Mouse (Mus musculus) forebrain, embryonic 16.5 days (tissue): Measurements from ENCODE around the gene Diaph3. TPM values are rescaled to one million over a fixed set of nuclear protein-coding genes. Genes with fewer than 3 reads are reported as not detected.

ENCODE experiments used
- ATAC-seq: fragments of 200-750 bp; cut with Nextera tagmentation; 2 replicates; pipeline ENCODE4 v1.8.0; 2017; ENCODE audit warnings: mild to moderate bottlenecking, moderate library complexity
- H3K27ac ChIP-seq: fragments of 300-500 bp; sonication (generic); 2 replicates; pipeline ENCODE4 v1.5.1; 2014; ENCODE audit warnings: low read length, control low read depth
- H3K27me3 ChIP-seq: fragments of 300-500 bp; sonication (generic); replicated peaks from 2 replicates; pipeline ENCODE4 v1.6.1; 2014; ENCODE audit warnings: low read length; ENCODE audit not compliant: control insufficient read depth, insufficient read depth
- H3K36me3 ChIP-seq: fragments of 300-500 bp; sonication (generic); 2 replicates; pipeline ENCODE4 v1.6.1; 2014; ENCODE audit not compliant: control insufficient read depth, insufficient read depth
- H3K4me1 ChIP-seq: fragments of 300-500 bp; sonication (generic); replicated peaks from 2 replicates; pipeline ENCODE4 v1.6.1; 2014; ENCODE audit warnings: low read length; ENCODE audit not compliant: control insufficient read depth, insufficient read depth
- H3K4me2 ChIP-seq: fragments of 300-500 bp; sonication (generic); 2 replicates; pipeline ENCODE4 v1.6.1; 2014; ENCODE audit warnings: mild to moderate bottlenecking, low read length, control low read depth
- H3K4me3 ChIP-seq: fragments of 300-500 bp; sonication (generic); replicated peaks from 2 replicates; pipeline ENCODE4 v1.5.1; 2014; ENCODE audit warnings: mild to moderate bottlenecking, low read length, control low read depth
- H3K9ac ChIP-seq: fragments of 300-500 bp; sonication (generic); replicated peaks from 2 replicates; pipeline ENCODE4 v1.6.1; 2014; ENCODE audit warnings: low read depth, low read length, control low read depth
- H3K9me3 ChIP-seq: fragments of 300-500 bp; sonication (generic); 2 replicates; pipeline ENCODE4 v1.6.1; 2016; ENCODE audit warnings: low read length; ENCODE audit not compliant: control insufficient read depth
- WGBS: fragments of 180-500 bp; shearing (Covaris S2); extraction: QIAGEN DNeasy Blood & Tissue Kit; methylation state at CpG from one replicate; pipeline ENCODE4 v1.1.7; 2014; 5-methylcytosine and 5-hydroxymethylcytosine counted together
- polyA plus RNA-seq: library from polyadenylated mRNA; unstranded; fragments of >200 nt; fragmentation: Nextera tagmentation; extraction: Ambion mirVana; gene quantifications from 2 replicates; pipeline ENCODE4 v1.2.1, GENCODE M21; 2015

The Diaph3 gene
- polyA plus RNA-seq, 1 experiment from 2014 or later, result 5.0 TPM

DNA sequence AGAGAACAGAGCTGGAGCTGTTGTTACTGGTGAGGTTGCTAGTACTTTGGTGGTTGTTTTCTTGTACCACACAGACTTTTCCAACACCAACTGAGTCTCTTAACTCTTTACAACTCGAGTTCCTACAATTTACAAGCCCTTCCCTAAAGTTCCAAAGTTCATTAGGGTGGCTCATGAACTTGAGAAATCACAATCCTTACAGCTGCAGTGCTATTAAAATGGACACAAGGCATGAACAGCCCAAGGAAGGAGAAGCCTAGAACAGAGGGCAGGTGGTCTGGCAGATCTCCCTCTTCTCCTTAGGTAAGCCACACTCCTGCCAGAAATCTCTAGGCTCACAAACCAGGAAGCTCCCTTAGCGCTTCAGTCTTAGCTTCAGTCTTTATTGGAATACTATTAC, 303.4 kb downstream of the Diaph3 start:
- H3K27me3 ChIP-seq, result no peaks in the 10 kb centered on the region
- H3K4me3 ChIP-seq, result no peak overlapping the region
- H3K9ac ChIP-seq, result no peak overlapping the region
- H3K36me3 ChIP-seq, result no peaks in the 10 kb centered on the region
- 69% methylated on average over 2 of the region's 2 CpGs for WGBS
- no peak for ATAC-seq
- H3K27ac ChIP-seq, result no peak overlapping the region
- H3K4me2 ChIP-seq, result no peak overlapping the region
- H3K9me3 ChIP-seq, result no peaks in the 10 kb centered on the region
- peaks cover 3% of the 10 kb centered on the region for H3K4me1 ChIP-seq

GRCm38 (mm10) chr14:86834851-86835250, 306.2 kb downstream of the Diaph3 start:
- Histone ChIP-seq H3K36me3 (no peaks in the 10 kb centered on the region), H3K27ac (no peak overlapping the region), H3K9ac (no peak overlapping the region), H3K9me3 (no peaks in the 10 kb centered on the region), H3K4me1 (peaks cover 6% of the 10 kb centered on the region), H3K4me3 (no peak overlapping the region), H3K27me3 (no peaks in the 10 kb centered on the region), H3K4me2 (no peak overlapping the region)
- no peak for ATAC-seq
- WGBS, result 76% methylated on average over 2 of the region's 2 CpGs

DNA sequence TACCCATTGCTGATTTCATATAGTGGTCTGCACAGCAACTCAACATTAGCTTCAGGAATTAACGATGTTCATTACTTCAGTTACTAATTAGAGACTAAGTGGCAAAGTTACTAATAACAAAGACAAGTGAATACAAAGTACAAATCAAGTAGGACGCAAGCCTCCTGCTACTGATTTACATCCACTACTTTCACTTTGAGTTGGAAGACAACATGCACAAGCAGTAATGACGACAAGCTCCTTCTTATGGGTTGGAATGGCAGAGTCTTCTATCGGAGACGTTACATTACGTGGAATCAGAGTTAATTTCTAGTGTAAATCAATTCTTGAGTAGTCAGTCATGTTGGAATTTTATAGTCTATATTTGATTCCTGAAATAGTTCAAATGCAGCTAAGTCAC, 306.8 kb downstream of the Diaph3 start:
- 71% methylated on average over 6 of the region's 6 CpGs for WGBS
- no peak overlapping the region for H3K4me2 ChIP-seq
- no peak overlapping the region for H3K4me3 ChIP-seq
- H3K27me3 ChIP-seq, result no peaks in the 10 kb centered on the region
- no peak overlapping the region for H3K27ac ChIP-seq
- H3K36me3 ChIP-seq, result no peaks in the 10 kb centered on the region
- peaks cover 6% of the 10 kb centered on the region for H3K4me1 ChIP-seq
- no peak for ATAC-seq
- no peak overlapping the region for H3K9ac ChIP-seq
- no peaks in the 10 kb centered on the region for H3K9me3 ChIP-seq

- 43% methylated on average over 4 of the region's 4 CpGs for WGBS
- Histone ChIP-seq H3K27ac (peak overlapping the region; percentile 73; the same call in 1 of the 2 replicates), H3K4me3 (no peak overlapping the region), H3K9ac (no peak overlapping the region), H3K36me3 (no peaks in the 10 kb centered on the region), H3K4me1 (peaks cover 6% of the 10 kb centered on the region), H3K4me2 (no peak overlapping the region), H3K9me3 (no peaks in the 10 kb centered on the region), H3K27me3 (no peaks in the 10 kb centered on the region)
- peak; percentile 84 for ATAC-seq
Measured at GRCm38 (mm10) chr14:86833003-86833402, 308.0 kb downstream of the Diaph3 start.

DNA sequence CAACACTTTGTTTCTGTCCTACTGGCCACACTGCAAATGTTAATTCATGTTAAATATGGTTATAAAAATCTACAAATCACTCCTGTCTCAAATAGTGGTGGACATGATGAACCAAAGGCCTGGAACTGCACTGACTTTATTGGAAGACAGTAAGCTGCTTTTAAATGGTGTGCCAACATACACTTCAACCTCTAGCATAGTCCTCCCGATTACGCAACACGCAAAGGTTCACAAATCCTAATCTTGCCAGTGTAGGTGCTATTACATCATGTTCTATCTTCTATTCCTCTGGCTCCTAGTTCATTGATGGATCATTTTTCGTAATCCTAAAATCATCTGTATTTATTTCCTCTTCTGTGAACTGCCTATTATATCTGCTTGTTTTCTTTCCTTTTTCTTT, 324.8 kb downstream of the Diaph3 start:
- WGBS, result 94% methylated on average over 4 of the region's 4 CpGs
- Histone ChIP-seq H3K4me3 (no peak overlapping the region), H3K4me1 (no peaks in the 10 kb centered on the region), H3K9ac (no peak overlapping the region), H3K27me3 (no peaks in the 10 kb centered on the region), H3K36me3 (no peaks in the 10 kb centered on the region), H3K9me3 (no peaks in the 10 kb centered on the region), H3K4me2 (no peak overlapping the region), H3K27ac (no peak overlapping the region)
- ATAC-seq, result no peak

DNA sequence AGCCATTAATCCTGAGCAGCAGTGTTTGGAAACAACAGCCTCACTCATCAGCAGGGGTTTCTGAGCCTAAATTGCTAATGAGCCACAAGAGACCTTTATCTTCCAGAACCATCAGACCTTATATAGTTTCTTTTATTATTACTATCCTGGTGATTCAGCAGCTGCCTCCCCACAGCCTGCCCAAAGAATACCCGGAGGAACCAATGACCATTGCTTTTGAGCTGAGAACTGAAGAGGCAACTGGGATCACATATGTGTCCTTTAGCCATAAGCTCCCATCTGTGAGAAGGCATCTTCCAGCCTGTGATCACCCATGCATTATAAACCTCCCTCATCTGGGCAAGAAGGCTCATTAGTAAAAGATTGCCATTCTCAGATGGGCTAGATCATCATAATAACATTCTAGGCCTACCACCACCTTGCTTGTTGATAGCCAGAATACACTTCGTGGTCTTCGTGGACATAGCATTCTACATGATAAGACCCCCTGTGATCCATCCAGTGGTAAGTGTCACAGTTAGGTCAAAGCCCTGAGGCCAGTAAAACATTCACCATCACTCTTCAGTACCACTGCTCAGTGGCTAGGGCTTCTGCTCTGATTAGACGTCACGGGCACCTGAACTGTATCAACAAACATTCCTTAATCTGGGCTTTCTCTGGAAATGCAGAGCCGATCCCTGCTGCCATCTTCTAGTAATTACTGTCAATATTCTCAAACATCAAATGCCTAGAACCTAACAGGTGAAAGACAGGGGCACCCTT, 352.0 kb downstream of the Diaph3 start:
- 84% methylated on average over 6 of the region's 6 CpGs for WGBS
- no peak overlapping the region for H3K9ac ChIP-seq

GRCm38 (mm10) chr14:86786866-86787265, 354.2 kb downstream of the Diaph3 start:
- Histone ChIP-seq H3K27ac (no peak overlapping the region), H3K4me2 (no peak overlapping the region), H3K9ac (no peak overlapping the region), H3K27me3 (no peaks in the 10 kb centered on the region), H3K9me3 (no peaks in the 10 kb centered on the region), H3K36me3 (no peaks in the 10 kb centered on the region), H3K4me1 (0 out of 2 replicates have a peak, but pooled peaks cover 2% of the 10 kb centered on the region), H3K4me3 (no peak overlapping the region)
- 27% methylated on average over 8 of the region's 8 CpGs for WGBS
- peak; percentile 93 for ATAC-seq

More for the DNA sequence above, 352.0 kb downstream of the Diaph3 start:
- no peaks in the 10 kb centered on the region for H3K9me3 ChIP-seq
- no peaks in the 10 kb centered on the region for H3K36me3 ChIP-seq
- no peak for ATAC-seq
- no peak overlapping the region for H3K4me3 ChIP-seq
- H3K4me2 ChIP-seq, result no peak overlapping the region
- no peaks in the 10 kb centered on the region for H3K27me3 ChIP-seq
- H3K4me1 ChIP-seq, result 0 out of 2 replicates have a peak, but pooled peaks cover 2% of the 10 kb centered on the region
- no peak overlapping the region for H3K27ac ChIP-seq

GRCm38 (mm10) chr14:86781553-86782273, 359.3 kb downstream of the Diaph3 start:
- peak; percentile 73 for ATAC-seq
- no peak overlapping the region for H3K9ac ChIP-seq
- no peak overlapping the region for H3K4me2 ChIP-seq
- no peaks in the 10 kb centered on the region for H3K36me3 ChIP-seq
- H3K27me3 ChIP-seq, result no peaks in the 10 kb centered on the region
- H3K9me3 ChIP-seq, result no peaks in the 10 kb centered on the region
- H3K4me1 ChIP-seq, result no peaks in the 10 kb centered on the region
- WGBS, result 56% methylated on average over 6 of the region's 6 CpGs
- no peak overlapping the region for H3K27ac ChIP-seq
- no peak overlapping the region for H3K4me3 ChIP-seq

- Histone ChIP-seq H3K4me2 (no peak overlapping the region), H3K9ac (no peak overlapping the region), H3K27ac (no peak overlapping the region), H3K36me3 (no peaks in the 10 kb centered on the region), H3K4me3 (no peak overlapping the region), H3K9me3 (no peaks in the 10 kb centered on the region), H3K4me1 (no peaks in the 10 kb centered on the region; the same call in 1 of the 2 replicates), H3K27me3 (no peaks in the 10 kb centered on the region)
- peak; percentile 86 for ATAC-seq
- WGBS, result 51% methylated on average over 2 of the region's 2 CpGs
Measured at GRCm38 (mm10) chr14:86773311-86773710, 367.7 kb downstream of the Diaph3 start.
